Mouse (Mus musculus) adrenal gland, adult 8-10 months (tissue): ENCODE data around the gene Fam117a. TPM values are rescaled to one million over a fixed set of nuclear protein-coding genes. Genes with fewer than 3 reads are reported as not detected.

Source experiments
- DNase-seq: peaks from one replicate; pipeline ENCODE4 v3.0.0; 2022
- total RNA-seq, 4 experiments: library from RNA; stranded (reverse); gene quantifications; 2 replicates each; pipeline ENCODE4 v1.2.4; 2022

Fam117a gene
- total RNA-seq, 4 experiments from 2014 or later, result 14.7 to 21.4 (median 18.0) TPM

DNA sequence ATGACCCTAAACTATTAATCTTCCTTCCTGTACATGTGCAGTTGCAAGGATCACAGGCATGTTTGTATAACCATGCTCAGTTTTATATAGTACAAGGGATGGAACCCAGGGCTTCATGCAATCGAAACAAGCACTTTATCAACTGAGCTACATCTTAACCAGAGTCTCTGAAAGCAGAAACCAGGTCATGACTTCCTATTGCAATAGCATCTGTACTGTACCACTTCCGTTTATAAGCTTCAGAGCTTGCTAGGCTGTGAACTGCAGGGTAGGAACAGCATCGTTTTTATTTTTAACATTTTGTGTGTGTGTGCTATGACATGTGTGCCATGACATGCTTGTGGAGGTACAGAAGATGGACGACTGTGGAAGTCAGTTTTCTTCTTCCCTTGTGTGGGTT lies 3.6 kb upstream of the Fam117a start:
- no peak for DNase-seq

DNA sequence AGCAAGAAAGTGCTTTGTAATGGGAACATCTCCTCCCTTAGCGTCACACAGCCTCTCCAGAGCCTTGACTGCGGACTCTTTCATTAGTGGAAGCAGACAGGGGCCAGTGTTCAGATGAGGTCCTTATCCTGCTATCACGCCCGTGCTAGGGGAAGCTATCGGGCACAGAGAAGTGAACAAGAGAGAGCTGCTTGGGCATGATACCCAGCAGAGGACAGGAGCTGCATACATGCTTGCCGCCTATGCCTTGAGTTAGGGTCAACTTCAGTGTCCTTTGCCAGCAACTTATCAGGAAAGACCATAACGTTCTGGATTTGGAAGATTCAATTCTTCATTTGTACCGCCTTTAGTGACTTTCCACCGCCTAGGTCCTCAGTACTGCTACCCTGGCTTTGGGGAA lies 3.0 kb upstream of the Fam117a start:
- DNase-seq, result no peak

DNA sequence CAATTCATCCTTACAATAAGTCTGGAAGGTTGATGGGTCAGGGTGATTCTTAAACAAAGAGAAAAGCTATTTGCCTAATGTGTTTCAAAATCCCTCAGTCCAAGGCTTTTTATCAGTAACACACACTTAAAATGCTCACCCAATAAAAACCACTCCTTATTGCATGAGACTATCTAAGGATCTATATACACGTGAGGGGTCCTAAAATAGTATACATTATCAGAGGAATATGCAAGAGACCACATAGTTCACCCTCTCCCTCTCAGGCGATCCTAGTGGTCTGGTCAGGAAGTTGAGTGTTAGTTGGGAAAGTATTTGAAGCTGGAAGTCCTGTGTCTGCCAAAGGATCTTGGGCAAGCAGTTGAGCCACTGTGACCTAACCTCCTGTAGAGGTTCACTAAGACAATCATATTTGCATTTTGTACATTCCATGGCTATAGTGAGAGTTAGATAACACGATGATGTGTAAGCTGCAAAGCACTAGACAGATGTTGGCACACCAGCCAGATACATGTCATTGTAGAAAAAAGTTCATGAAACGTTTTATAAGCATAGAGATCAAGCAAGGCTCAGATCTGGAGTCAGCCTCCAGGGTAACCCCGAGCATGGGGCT lies 2.3 kb upstream of the Fam117a start:
- DNase-seq, result no peak

DNA sequence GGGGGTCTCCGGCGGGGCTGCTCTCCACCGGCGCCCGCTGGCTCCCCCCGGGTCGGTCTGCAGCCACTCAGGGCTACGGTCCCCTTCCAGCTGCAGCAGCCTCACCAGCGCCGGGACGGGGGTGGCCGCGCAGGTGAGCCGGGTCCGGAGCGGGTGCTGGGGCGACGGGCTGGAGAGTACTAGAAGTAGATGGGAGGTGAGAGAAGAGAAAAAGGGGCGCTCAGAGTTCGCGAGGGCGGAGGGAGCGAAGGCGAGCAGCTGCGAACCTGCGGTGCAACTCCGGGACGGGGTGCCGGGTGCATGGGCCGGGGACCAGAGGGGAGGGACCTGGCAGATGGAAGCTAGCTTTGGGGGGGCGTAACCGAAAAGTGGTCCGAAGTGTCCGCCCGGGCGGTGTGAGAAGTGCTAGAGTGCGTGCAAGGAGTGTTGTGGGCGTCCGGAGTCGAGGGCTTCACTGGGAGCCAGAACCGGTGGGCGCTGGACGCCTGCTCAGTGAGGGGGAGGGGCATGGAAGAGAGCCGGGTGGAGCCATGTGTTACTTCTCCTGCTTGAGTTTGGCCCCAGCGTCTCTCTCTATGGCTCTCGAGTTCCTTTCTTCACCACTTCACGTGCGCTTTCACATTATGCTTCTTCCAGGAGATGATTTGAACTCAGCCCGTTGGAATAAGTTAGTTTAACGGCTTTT lies 453 bp downstream of the Fam117a start:
- DNase-seq, result peak; percentile 42

DNA sequence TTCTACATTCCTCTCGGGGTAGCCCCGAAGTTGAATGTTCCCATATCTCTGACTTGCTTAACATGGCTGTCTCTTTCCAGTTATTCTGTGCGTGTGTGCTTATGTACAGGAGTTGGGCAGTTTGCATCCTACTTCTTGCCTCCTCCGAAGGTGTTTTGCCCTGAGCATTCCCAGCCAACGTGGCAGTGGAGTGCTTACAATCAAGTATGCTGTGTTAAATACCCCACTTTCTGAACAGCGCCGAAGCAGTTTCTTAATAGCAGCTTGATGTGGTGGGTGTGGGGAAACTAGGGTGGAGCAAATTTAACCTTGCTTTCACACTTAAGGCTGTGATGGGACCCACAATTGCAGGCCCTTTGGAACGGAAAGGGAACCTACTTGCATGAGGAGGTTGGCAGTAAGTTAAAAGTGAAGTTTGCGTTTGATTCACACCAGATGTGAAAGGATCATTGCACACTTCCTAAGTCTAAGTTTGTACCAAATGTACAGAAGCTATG lies 1.1 kb downstream of the Fam117a start:
- no peak for DNase-seq

DNA sequence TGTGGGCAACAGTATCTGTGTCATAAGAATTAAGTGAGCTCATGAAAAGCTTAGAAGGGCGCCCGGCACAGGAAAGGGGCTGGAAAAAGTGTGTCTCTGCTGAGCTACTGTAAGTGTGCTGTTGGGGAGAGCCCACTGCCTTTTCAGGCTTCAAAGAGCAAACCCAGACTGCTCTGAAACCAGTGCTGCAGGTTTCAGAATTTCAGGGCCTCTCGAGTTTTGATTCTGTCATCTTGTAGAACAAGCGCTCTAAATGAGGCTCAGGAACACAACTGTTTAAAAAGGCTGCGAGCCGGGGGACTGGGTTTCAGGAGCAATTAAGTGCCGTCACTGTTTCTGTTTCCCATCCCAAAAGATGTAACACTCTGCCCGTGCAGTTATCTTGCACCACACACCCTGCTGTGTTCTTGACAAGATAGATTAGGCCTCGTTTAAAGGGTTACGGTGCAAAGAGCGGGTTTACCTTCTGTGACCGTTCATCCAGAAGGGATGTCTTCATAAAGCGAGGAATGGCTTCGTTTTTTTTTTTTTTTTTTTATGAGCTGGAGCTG lies 2.7 kb downstream of the Fam117a start:
- DNase-seq, result no peak

DNA sequence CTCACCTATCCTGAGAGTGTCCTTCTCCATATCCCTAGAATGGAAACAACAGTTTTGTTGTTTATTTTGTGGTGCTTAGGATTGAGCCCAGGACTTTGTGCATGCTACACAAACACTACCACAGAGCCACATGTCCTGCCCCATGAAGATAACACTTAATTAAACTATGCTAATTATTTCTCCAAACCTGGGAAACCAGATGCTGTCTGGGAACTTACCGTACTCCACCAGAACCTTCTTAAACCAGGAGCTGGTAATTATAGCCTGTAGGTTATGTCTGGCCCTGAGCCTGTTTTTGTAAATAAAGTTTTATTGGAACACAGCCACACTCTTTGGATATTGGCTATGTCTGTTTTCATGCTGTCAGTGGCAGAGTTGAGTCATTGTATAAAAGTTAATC lies 3.4 kb downstream of the Fam117a start:
- no peak for DNase-seq

DNA sequence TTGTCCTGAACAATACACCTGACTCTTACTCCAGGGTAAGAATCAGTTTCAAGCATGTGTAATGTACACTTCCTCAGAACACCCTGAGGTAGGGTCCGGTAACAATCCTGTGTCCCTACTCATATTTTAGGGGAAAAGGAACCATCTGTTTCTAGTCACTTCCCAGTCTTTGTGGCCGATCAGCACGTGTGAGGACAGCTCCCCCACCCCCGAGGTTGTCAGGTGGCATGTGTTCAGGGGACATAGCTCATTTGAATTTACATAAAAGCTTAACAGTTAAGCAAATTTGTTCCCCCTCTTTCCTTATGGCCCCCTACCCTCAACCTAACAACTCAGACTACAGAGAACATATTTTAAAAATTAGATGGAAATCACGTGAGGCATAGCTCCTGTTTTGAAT lies 3.8 kb downstream of the Fam117a start:
- DNase-seq, result no peak

DNA sequence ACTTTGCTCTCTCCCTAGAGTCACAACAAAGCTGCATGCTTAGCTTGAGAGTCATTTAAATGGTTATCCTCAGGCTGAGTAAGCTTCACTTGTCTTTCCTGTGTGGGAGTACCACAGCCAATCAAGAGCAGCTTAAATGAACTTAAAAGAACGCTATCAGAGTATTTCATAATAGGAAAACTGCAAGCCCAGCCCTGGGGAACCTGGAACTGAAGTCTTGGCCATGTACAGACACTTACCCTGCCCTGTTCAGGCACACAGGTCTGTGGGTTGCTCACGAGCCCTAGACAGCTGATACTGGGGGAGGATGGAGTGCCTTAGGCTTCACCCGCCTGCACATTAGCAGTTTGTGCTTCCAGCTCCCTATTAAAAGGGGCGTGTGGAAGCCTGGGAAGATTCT lies 6.4 kb downstream of the Fam117a start:
- no peak for DNase-seq

DNA sequence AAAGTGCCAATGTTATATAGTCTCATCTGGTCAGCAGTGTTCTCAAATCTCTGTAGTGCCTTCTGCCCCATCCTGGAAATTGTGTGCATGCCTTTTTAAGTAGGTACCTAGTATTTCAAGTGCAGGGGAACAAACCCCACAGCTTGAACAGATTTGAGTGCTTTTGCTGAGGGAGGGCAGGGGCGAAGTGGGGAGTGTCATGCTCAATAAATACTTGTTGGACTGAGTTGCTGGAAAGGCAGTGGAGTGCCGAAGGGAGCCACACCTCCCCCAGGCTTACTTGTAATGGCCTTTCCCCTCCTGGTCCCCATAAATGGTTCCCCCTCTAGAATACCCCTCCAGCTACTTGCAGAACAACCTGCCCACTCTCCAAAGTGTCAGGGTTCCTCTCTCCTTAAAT lies 7.4 kb downstream of the Fam117a start:
- no peak for DNase-seq

DNA sequence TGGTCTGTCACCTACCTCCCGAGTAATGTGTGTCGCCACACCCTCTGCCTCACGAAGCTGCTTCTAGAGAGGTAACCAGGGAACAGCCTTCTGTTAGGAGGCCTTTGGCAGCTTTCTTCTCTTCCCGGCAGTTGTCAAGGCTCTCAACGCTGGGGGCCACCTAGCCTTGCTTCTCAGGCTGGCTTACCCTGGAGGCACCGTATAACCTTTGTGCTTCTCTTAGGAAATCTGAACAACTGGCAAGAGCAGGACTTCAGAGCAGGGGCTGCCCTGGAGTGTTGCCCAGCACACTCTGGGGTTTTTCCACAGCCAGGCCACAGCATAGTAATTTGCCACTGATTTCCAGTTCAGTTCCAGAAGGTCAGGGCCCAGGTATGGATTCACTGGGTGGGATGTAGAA lies 13.5 kb downstream of the Fam117a start:
- DNase-seq, result peak; percentile 43

DNA sequence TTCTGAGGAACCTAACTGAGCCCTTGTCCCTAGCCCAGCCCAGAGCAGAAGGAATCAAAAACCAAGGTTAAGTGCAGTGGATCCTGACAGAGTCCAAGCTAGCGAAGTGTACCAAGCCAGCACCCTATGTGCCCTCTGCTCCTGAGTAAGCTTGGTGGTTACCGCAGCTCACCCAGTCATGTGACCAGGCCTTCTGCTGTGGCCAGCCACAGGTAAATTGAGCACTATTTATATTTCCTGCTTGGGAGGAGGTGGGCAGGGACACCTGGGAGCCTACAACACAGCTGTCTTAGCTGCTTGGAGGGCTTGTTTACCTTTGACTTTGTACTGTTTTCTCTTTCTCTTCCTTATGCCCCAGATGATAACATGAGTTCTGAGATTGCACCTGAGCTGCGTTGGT lies 14.1 kb downstream of the Fam117a start:
- DNase-seq, result no peak

DNA sequence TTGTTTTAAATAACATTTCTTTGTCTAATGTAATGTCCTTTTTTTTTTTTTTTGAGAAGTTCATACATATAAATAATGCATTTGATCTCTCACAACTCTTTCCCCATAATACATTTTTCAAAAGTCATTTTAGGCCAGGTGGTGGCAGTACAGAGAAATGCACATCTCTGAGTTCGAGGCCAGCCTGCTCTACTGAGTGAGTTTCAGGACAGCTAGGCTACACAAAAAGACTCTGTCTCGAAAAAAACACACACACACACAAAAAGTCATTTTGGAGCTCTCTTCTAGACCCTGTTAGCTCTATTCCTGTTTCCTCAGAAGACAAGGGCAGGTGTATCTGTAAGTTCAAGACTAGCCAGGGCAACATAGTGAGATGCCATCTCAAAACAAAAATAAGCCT lies 15.9 kb downstream of the Fam117a start:
- DNase-seq, result no peak

DNA sequence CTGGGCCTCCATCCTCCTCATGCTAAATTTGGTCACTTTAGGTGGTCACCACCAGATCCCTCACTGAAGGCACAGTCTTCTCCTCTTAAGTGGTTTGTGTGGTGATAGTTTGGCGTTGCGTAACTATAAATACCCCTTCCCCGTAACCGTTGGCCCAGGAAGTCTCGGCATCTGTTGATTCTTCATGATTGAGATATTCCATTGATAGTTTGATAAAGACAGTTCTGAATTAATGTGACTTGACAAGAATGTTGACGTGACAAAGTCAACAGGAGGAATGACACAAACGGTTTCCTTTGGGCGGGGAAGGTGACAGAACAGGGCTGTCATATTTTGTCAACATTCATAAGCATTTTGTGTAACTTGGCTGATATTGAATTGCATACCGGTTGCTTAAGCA lies 16.4 kb downstream of the Fam117a start:
- no peak for DNase-seq

DNA sequence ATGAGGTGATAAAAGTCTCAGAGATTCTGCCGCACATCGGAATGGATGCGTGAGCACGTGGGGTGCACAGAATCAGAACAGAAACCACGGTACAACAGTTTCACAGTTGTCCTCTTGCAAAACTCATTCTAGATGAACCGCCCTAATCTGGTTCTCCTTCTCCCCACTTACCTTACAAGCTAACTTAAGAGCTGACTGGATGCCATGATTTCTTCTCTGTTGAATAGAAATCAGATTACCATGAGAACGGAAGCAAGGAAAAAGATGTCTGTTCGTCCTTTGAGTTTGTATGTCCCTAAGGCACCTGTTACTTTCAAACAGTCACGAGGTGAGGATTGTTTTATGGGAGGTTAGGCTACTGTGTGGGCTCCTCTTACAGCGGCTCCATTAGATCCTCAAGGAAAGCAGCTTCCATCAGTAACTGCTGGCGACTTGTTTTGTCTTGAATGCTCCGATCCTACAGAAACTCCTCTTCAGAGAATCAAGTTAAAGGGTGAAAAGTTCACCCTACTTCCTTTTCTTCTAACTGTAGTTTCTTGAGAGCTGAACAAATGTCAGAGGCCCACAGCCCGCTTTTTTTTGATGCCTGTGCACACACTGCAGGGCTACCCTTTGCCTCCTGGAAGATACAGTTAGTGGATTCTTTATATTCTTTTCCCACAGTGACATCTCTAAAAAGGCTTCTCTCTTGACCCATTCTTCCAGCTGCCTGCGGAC lies 17.6 kb downstream of the Fam117a start:
- DNase-seq, result no peak

DNA sequence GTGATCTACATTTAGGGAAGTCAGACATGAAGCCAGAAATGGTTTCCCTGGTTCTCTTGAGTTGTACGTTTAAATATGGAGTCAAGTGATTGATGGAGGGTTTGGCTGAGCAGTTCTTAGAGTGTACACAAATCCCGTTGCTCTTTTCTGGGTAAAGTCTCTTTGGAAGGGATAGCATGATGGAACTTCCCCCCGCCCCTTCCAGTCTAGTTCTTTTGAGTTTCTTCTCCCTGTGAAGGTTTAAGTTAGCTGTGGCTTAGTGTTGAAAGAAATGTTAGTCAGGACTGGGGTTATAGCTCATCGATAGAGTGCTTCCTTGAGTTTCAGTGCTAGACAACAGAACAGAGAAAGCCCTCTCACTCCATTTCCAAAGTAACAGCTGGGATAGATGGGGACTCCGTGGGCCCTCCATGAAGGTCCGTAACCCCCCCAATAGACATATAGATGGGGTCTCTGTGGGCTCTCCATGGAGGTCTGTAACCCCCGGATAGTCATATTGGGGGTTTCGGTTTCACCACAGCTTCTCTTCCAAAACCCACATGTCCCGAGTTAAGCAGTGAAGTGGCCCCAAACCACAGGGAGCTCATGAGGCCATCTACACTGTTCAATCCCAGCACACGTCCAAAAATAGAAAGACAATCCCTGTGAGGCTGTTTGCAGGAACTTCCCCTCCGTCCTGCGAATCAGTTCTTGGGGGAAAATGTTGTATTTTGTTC lies 18.3 kb downstream of the Fam117a start:
- DNase-seq, result no peak

DNA sequence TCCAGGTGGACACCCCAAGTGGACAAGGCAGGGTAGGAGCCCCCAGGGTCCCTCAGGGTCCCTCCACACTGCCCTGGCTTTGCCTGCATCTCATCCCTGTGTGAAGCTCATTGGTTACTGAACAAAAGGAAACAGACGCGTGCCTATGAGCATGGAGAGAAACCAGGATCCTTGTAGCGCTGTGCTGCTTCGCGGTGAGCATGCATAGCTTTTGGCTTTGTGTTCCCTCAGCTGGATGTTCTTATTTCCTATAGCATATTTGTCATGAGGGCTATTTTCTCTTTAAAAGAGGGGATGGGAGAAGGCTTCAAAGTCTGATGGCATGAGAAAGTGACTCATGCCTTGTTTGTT lies 18.8 kb downstream of the Fam117a start:
- DNase-seq, result no peak

DNA sequence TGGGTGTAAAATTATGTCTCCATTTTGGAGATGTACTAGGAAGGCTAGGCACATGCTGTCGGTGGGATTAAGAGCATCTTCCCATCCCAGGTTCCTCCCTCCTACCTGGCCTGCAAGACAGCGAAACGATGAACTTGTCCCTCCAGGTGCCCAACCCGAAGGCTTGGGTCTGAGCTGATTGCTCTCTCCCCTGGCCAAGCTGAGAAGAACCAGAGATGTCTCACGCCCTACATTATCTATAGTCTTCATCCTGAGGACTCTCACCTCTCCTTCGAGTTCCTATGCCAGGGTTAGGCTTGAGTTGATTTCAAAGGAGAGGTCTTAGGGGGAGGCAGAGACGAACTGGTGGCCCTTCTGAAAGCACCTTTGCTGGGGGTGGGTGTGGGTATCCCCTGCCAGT lies 19.2 kb downstream of the Fam117a start:
- no peak for DNase-seq

DNA sequence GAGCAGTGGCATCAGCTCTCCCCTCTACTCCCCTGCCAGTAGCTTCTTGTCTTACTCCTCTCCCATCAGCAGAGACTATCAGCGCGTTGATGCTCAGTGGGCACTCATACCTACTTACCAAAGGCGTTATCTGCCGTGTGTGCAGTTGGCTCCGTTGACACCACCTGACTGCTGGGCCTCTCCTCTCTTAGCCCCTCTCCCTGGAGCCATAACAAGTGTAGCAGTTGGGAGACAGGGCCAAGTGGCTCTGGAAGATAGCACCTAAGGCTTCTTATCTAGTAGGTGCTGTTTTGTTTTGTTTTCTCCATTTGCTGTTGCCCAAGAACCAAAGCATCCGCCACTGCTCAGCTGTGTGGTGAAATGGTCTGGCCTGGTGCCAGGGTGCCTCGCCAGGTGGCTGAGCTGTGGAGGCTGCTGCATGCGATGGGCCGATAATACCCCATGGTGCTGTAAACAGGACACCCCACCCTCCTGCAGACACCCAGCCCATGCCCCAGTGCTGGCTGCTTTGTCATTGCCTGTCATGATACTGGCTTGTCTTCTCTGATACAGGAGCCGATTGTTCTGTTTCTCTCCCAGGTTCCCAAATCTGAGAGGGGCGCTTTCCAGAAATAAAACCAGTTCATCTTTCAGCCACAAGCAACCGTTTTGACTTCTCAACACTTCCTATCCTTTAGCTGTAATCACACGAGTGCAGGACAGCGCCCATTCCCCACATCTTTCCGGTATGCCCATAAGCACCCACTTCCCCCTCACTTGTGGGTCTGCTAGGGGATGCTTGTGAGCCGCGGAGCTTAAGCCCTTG lies 19.9 kb downstream of the Fam117a start:
- no peak for DNase-seq

DNA sequence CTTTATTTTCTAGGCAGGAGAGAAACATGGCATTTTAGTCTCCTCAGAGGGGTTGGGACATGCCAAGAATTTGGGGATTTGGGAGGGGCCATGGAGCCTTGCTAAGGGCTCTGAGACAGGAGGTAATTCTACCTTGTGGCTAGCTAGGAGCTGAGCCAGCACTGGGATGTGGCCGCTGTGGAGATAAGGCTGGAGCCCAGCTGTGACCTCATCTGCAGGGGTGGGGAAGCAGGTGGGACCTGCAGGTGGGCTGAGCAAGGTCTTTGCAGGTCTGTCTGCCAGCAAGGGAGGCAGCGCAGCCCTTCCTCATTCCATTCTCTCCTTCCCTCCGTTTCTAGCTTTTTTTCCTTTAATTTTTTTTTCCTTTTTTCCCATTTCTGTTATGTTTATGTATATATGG lies 21.4 kb downstream of the Fam117a start:
- no peak for DNase-seq

DNA sequence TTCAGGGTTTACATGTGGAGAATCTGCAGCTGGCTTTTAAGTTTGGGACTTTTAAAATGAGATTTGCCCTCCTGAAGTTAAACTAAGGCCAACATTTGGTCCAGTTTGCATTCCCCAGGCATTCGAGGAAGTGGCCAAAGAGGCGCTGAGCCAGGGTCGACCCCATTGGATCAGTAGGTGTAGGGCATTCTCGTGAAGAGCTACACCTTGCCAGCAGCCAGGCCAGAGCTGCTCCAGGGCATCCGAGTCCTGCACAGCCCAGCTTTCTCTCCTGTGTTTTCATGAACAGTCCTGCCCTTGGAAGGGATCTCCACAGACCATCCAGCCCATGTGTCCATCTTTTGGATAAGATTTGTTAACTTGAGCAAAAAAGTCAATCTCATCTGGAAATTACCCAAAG lies 27.6 kb downstream of the Fam117a start:
- no peak for DNase-seq

DNA sequence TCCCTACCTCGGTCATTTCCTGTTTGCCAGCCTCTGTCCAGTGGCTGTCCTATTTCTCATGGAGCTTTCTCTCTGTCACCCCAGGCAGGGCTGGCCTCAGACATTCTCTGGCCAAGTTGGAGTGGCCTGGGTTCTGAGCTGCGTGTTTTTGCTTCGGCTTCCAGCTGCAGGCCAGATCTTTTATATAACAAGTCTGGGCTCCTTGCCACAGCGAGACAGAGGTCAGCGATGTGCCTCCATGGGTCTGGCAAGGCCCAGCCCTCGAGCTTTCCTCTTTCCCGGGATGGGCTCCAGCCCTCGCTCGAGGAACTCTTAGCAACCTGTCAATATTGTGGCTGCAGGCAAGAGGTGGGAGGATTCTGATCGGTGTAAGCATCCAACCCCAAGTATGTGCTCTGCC lies 28.8 kb downstream of the Fam117a start:
- DNase-seq, result peak; percentile 79
